Mouse (Mus musculus): ENCODE measurements around the gene Crybg1. TPM values are rescaled to one million over a fixed set of nuclear protein-coding genes. Genes with fewer than 3 reads are reported as not detected.

Crybg1 gene
- total RNA-seq, 2 experiments from 2014 or later: 0.32 to 0.40 TPM

DNA sequence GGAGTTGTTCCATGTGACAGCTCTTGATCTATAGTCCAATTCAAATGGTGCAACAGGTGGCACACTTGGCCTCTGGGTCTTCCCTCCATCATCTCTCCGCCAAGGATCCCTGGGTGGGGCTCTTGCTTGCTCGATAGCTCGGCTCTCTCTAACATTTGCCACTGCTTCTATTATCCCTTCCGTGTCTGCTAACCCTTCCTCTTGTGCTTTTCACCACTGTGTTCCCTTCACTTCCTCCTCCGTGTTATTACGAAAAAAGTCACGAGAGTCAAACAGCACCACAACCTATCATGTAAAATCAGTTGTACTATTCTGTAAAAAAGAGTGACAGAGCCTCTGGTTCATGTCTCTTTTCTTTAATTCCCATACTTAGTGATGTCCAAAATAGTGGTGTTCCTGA, 137.2 kb downstream of the Crybg1 start:
- no peak for DNase-seq (ENCODE audit: extremely low spot score in 1 of 2, low spot score in 1 of 2)

DNA sequence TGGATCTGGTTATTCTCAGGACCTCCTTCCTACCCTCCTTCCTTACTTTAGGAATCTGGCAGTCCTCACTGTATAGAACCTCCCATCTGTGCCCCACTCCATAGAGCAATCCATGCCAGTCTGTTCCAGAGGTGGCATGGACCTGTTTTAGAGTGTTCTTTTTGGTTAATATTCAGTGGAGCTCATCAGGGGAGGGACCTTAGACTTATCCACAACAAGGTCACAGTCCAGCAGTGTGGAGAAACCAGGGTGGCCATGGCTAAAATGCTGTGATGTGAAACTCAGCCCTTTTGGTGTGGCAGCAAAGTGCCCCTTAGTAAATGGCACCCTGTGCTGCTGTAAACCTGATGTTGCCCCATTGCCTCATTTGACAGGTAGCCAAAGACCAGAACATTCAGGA, 139.8 kb downstream of the Crybg1 start:
- no peak for DNase-seq (ENCODE audit: extremely low spot score in 1 of 2, low spot score in 1 of 2)

DNA sequence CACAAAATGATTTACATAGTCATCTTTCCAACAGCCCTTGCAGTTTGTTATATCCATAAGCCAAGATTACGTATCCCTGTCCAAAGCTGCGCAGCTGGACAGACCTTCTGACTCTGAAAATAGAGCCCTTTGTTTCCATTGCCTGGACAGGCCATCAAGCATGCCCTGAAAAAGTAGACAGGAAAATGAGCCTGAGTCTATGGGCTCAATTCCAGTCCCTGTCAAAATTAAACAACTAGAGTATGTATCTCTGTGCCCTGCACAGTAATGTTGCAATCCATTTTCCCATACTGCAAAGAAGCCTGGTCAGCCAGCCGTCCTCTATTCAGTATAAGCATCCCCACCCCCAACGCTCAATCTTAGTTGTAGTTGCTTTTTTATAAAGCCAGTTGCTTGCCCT, 141.8 kb downstream of the Crybg1 start:
- DNase-seq (ENCODE audit: extremely low spot score in 1 of 2, low spot score in 1 of 2): no peak

DNA sequence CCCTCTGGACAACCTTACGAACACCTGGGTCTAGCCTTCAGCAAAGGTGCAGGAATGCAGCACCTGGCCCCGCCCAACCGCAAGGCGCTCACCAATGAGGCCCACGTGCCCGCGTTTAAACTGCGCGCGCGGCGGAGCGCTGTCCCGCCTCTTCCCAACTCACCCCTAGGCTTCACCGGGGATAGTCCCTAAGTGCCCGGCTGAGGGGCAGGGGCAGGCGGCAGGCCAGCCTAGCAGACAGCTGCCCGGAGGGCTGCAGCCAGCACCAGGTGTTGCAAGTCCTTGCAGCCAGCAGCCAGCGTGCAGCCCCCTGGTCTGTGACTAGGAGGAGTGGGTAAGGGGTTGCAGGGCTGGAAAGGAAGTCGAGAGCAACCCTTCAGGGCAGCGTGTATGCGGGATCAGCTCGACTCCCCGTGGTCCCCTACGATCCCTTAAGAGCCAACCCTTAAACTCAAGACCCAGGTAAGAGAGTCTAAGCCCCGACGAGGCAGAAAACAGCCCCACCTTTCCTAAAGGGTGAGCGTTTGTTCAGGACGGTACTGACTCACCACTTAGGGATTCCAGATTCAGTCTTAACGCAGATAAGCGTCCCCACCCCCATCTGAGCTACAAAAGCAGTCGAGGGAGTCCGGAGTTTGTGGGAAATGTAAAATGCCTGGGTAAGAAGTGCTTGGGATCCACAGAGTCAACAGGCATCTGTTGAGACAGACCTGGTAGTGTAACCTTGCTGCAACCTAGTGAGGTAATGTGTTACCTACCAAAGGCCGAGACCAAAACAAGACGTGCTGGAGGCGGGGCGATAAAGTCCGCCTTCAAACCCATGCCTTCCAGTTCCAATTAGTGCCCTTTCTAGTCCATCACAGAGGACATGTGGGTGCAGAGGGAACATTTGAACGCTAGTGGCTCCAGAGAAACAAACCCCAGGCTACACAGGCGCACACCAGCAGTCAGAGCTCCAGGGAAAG, 142.7 kb downstream of the Crybg1 start:
- DNase-seq (ENCODE audit: extremely low spot score in 1 of 2, low spot score in 1 of 2): no peak

DNA sequence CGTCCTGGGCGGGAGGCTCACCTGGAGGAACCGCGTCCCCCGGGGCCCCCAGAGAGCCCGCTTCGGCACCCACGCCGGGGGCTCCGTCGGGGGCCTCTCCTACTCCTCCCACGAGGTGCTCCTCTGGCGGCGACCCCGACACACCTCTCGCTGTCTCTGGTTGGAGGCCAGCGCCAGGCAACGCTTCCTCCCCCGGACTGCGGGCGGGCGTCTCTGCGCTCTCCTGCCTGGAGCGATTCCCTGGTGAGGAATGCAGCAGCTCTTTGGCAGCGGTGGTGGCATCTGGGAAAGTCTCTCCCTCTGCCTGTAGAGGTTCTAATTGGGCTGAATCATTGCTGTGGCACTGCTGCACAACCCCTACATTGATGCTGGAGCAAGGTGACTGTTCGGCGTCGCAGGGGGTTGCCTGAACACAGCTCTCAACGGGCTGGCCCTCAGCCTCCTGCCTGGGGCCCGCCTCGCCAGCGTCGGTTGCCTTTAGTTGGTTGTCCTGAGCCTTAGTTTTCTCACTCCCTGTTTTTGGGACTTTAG, 144.4 kb downstream of the Crybg1 start:
- DNase-seq (ENCODE audit: extremely low spot score in 1 of 2, low spot score in 1 of 2): no peak

DNA sequence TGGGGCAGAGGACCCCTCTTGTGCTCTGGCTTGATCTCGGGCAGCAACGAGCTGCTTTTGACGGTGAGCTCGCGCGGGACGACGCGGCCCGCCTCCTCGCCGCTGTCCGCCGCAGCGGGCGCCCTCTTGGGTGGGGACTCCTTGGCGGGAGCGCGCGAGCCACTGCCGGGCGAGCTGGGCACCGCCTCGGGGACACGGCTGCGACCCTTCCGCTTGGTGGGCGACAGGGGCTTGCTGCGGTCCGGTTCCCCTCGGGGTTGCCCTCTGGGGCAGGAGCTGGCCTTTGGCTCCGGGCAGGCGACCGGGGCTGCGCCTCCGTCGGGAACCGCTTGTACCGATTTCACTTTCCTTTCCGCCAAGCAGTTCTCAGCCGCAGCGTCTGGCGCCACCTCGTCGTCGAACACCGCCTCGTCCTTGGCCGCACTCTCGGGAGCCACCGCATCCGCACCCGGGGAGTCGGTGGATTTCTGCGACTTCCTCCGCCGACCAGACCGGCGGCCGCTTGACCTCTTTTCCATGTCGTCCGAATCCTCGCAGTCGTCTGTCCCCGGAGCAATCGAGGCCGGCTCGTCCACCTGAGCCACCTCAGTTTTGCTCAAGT, 145.0 kb downstream of the Crybg1 start:
- DNase-seq (ENCODE audit: extremely low spot score in 1 of 2, low spot score in 1 of 2): no peak

DNA sequence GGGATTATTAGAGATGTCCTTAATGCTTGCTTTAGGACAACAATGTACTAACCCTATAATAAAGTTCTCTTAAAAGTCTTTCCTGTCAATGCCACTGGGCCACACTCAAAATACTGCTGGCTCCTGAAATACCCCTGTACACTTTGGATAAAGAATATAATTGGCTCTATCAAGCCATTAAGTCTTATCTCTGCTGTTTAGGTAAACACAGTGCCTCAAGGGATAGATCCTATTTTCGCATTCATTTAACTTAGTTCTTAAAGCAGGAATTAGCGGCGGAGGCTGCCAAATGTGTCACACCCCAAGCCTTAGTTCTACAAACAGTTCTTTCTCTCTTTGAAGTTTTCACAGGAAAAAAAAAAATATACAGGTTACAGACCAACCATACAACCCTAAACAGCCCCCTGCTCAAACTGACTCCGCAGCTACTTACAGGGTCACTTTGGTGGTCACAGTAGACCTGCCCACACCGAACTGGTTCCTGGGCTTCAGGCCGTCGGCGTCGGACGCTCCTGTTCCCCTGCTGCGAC, 145.6 kb downstream of the Crybg1 start:
- no peak for DNase-seq (ENCODE audit: extremely low spot score in 1 of 2, low spot score in 1 of 2)

DNA sequence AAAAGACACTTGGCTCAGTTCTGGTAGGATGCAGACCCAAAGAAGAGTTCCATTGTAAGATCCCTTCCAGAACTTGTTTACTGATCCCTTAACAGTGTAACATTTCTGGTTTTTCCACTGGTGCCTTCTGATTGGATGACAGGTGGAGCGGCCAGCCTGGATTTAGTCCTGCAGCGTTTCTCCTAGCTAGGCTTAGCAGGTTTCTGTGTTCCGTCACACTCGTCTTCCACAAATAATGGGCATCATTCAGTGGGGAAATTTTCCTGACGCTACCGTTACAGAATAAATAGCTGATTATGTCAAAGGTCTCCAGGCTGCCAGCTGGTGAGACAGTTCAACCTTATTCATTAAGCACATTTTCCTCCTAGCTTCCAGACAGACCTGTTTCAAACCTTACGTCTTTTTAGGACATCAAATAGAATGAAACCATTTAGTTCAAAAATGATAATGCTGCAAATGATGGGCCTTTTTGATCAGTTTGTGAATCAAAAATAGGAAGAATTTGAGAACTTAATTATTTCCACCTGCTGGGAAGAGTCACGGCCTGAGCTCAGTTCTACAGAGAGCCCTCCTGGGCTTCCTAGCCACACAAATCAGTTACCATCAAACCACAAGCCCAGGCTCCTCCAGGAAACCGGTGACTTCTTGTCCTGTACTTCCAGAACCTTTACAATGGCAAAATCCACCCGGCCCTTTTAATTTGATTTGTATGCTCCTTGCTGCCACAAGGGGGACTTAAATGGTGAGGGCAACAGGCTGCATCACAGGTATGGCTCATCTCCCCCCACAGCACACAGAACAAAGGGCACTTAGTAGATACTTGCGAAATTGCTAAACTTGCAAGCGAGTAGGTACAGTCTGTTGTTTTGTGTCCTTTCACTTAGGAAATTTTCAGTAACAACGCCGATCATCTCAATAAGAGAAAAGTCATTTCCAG, 146.4 kb downstream of the Crybg1 start:
- no peak for DNase-seq (ENCODE audit: extremely low spot score in 1 of 2, low spot score in 1 of 2)

DNA sequence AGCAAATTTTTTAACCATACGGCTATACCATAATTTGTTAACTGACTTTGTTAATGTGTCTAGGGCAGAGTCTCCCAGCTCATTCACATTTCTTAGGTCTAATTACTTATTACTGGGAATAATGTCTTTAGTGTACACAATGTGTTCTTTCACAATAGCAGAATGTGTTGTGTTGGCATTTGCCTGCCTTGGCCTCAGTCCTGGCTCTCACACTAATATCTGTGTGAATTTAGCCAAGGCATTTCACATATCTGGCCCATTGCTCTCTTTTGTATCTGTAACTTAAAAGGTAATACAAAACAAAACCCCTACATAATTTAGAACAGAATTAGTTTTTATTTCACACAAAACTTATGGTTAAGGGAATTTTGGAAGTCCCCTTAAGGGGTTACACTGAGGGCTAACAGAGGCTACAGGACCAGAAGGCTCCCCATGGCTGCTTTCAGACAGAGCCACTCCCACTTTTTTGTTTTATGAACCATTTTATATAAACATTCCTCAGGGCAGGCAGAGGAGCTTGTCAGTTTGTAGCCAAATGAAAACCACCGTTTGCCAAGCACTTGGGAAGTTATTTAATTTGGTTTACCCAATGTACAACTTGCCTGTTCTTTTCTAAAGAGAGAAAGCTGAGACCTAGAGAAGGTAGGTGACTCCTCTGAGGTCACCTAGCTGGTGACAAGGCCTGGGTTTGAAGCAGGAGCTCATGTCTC, 148.3 kb downstream of the Crybg1 start:
- no peak for DNase-seq (ENCODE audit: extremely low spot score in 1 of 2, low spot score in 1 of 2)

DNA sequence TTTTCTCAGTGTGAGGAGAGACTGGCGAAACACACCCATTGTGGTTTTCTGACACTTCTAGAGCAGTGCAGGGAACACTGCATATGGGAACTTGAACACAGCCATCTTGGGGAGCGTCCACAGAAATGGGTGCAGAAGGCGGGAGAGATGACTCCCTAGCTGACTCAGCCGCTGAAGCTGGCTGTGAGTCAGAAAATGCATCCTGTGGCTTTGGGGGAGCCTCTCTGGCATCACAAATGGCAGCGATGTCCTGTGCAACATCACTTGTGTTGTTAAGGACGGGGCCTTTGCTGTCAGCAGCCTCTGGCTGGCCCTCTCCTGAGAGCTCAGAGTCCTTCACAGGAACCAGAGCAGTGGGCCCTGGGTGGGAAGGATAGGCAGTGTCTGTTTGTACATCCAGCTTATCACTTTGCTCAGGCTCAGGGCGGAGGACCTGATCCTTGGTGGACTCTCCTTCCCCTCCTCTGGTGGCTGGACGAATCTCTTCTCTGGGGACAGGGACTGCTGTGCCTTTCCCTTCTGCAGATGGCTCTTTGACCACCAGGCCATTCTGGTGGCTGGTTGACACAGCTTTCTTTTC, 150.1 kb downstream of the Crybg1 start:
- no peak for DNase-seq (ENCODE audit: extremely low spot score in 1 of 2, low spot score in 1 of 2)

DNA sequence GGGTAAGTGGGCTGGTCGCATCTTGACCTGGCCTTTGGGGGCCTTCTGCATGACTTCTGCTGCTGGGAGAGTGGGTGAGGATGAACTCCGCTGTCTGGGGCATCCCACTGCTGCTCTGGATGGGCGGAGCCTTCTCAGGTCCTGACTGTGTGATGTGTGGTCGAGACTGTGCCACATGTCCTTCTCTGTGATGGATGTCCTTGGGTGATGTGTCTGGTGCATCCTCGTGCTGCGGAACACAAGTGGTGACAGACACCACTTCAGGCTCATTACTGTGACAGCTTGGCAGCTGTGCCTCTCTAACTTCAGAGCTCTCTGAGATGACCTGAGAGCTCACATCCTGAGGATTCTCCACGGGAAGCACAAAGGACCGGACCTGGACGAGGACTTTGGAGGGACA, 150.6 kb downstream of the Crybg1 start:
- no peak for DNase-seq (ENCODE audit: extremely low spot score in 1 of 2, low spot score in 1 of 2)

DNA sequence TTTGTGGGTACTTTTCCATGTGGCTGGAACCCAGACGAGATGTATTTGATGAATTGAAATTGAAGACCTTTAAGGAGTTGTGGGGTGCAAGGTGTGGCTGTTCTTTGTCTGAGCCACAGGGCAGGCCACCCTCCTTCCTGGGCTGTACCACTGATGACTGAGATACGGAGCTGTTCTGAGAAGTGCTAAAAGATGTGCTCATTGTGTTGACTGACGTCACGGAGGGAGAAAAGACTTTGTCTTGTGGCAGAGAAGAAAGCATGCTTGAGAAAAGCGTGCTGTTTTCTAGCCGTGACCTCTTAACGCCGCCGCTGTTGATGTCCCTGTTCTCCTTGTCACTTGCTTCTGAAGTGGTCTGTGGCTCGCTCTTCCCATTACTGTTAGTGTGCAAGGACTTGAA, 151.4 kb downstream of the Crybg1 start:
- DNase-seq (ENCODE audit: extremely low spot score in 1 of 2, low spot score in 1 of 2): no peak

DNA sequence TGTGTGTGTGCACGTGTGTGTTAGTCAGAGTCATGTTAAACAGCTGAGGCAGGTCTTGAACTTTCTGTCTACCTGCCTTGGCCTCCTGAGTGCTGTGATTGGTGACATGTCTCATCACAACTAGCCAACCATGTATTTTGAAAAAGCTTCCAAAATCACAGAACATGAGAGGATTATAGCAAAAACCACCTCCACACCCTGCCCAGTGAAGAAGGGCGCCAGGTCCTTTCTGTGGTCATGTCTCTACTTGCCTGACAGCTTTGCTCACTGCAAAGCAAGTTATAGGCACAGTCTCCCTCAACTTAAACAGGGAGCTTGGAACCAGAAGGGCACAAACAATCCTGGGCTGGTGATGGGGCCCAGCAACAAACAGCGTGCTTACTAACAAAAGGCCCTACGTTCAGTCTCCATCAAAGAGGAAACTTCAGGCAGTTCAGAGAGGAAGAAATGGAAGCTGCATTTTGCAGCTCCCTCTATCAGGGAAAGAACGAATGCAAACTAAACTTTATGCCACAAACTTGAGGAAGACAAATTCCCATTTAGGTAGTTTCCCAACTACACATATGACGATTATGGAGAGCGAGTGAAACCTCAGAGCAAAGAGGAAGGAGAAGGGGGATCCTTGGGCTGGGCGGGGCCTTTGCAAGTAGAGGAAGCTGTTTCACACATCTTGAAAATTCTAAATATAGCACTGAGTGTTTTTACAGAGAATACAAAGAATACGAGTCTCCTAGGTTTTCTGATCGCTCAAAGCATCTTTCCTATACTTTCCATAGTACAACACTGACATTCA, 152.6 kb downstream of the Crybg1 start:
- no peak for DNase-seq (ENCODE audit: extremely low spot score in 1 of 2, low spot score in 1 of 2)

DNA sequence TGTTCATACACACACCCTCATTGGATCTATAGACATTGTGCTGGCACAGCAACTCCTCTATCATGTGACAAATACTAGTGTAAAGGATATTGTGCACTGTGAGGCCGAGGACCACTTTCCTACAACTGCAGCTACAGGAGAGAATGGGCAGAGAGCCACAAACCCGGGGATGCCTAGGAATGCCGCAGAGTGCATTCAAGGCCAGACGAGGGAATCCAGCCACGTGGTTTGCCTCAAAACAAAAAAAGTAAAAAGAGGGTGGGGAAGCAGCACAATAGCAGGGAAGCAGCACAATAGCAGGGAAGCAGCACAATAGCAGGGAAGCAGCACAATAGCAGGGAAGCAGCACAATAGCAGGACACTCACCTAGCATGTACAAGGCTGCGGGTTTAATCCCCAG, 155.5 kb downstream of the Crybg1 start:
- no peak for DNase-seq (ENCODE audit: extremely low spot score in 1 of 2, low spot score in 1 of 2)

DNA sequence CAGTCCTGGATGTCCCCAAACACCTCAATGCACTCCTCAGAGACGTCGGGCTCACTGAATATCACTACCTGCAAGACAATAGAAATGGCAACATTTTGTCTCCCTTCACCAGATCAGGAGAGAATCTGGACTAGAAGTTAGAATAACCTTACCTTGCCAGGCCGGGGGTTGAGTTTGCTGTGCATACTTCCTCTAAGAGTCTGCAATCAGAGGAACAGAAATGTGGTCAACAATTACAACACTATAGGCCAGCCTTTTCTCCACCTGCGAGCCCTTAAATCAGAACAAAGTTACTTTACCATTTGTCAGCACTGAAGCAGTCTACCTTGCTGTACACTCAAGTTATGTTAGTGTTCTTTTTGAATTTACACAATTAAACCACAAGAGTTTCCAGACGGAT, 156.1 kb downstream of the Crybg1 start:
- no peak for DNase-seq (ENCODE audit: extremely low spot score in 1 of 2, low spot score in 1 of 2)

DNA sequence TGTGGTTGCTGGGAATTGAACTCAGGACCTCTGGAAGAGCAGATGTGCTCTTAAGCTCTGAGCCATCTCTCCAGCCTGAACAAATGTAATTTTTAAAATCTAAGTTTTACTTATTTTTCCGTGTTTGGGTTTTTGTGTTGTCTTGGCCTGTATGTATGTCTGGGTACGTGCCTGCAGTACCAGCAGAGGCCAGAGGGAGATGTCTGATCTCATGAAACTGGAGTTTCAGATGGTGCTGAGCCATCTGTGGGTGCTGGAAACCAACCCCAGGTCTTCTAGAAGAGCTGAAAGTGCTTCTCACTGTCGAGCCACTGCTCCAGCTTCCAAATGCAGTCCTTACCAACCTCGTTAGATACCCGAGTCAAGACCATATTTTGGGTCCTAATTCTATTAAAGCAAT, 157.4 kb downstream of the Crybg1 start:
- no peak for DNase-seq (ENCODE audit: extremely low spot score in 1 of 2, low spot score in 1 of 2)

DNA sequence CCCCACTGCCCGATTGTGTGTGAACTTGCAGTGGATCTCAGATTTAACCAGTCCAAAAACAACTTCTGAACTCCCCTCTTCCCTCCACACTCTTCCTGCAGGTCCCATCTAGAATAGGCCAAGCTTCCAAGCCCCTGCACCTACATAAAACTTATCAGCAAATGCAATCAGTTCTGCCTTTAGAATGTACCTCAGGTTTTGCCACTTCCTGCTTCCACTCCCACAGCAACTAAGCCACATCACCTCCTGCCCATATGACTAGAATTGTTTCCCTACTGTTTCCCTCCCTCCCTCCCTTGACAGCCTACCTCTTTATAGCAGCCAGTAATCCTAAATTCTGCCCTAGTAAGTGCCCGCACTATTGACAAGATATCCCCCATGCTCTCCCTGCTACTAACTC, 164.8 kb downstream of the Crybg1 start:
- no peak for DNase-seq (ENCODE audit: extremely low spot score in 1 of 2, low spot score in 1 of 2)

DNA sequence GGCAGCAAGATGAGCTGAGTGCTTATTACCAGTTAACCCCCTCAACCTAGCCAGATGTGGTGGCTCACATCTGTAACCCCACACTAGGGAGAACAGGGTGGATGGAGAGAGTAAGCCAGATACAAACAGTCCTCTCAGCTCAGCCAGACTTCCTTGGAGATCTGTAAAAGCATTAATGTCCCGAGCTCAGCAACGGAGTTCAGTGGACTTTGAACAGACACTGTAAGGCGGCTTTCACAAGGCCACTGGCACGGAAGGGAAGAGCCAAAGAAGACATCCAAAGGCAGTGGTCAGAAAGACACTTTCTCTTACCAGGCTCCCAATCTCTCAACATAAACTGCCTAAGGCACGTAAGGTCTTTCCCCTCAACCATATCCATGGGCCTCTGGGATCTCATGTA, 165.4 kb downstream of the Crybg1 start:
- no peak for DNase-seq (ENCODE audit: extremely low spot score in 1 of 2, low spot score in 1 of 2)

DNA sequence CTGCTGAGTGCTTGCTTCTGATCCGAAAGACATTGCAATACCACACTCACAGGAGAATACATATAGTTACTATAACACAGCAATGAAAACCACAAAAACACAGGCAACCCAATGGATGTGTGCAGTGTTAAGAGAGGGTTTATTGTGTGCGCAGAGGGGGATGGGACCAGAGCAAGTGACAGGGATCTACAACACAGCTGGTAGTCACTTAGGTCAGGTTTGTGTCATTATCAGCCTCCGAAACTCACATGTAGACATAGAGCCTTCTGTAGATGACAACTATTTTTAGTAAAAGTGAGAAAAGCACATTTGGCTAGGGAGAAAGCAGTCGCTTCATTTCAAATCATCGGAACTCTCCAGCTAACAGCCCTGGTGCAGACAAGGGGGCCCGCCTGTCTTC, 166.2 kb downstream of the Crybg1 start:
- no peak for DNase-seq (ENCODE audit: extremely low spot score in 1 of 2, low spot score in 1 of 2)

All from layer of hippocampus, postnatal 25 days (tissue).